Mouse (Mus musculus) erythroid progenitor cell, adult 5-6 weeks (primary cell): Measurements from ENCODE around the gene Gpr15. TPM values are rescaled to one million over a fixed set of nuclear protein-coding genes. Genes with fewer than 3 reads are reported as not detected.

Source experiments
- ATAC-seq: replicated peaks from 2 replicates; pipeline ENCODE4 v1.8.0; 2016; ENCODE audit warnings: moderate number of reproducible peaks, mild to moderate bottlenecking, moderate TSS enrichment, inconsistent platforms; ENCODE audit not compliant: poor library complexity, low FRiP score, severe bottlenecking
- total RNA-seq, 2 experiments: library from RNA; stranded (forward) in 1 of 2; stranded (reverse) in 1 of 2; fragments of 150-400 nt in 1 of 2; fragments of 186-747, 209-891 nt in 1 of 2; gene quantifications; 2 replicates each; pipeline versions ENCODE4 v1.2.3 to v1.2.4; 2015 to 2017; ENCODE audit warnings: low replicate concordance in 2 of 2

Gpr15 gene
- total RNA-seq, 2 experiments from 2014 or later, result not detected

DNA sequence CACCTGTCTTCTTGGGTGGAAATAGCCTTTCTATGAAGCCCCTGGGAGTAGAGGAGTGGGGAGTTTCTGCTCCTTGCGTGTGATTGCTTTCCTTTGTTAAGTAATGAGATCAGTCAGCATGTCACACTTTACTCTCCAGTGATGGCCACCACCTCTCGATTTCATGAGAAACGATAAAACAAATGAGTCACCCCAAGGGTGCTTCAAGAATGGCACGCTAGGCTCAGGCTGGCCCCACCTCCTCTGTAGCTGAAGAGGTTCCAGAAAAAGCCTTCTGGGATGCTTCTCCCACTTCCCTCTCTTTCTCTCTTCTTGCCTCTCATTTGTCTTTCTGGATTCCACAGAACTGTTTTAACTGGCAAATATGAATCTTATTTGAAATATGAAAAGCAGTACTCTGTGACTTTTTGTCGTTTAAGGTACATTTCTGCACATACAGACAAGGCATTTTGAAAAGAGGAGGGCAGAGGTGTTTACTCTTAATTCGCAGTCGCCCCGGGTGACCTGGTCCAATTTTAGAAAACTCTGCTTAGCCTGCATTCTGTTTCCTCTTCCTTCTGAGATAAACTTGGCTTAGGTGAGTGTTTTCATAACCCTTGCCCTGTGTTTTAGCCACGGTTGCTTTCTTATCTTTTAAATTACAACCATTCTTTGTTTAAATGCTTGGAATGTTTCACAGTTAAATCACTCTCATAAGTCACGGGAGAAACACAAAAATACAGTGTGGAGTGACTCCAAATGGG, 15.3 kb downstream of the Gpr15 start:
- ATAC-seq, result no peak

DNA sequence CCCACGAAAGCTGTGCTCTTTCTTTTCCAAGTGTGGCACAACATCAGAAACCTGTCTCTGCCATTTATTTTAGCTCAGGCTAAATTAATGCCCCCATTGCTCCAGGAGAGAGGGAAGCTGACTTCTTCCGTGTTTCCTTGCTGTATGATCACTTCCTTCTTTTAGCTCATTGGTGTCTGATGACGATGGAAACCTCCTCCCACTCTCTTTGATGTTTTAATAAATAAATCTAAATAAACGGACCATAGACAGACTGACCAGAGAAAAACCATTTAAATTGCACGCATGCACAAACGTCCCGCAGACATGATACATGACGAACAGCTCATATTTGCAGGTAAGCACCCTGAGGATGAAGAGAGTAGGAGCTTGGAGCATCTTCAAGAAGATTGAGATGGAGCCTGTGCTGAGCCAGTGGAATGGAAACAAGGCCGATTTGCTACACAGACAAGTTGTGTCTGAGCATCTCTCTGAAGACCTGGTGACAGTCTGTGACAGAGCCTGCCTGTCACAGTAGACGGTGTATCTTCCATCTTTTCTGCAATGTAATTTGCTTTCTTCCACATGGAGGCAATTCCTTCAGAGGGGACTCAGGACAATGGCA, 16.4 kb downstream of the Gpr15 start:
- ATAC-seq, result no peak

DNA sequence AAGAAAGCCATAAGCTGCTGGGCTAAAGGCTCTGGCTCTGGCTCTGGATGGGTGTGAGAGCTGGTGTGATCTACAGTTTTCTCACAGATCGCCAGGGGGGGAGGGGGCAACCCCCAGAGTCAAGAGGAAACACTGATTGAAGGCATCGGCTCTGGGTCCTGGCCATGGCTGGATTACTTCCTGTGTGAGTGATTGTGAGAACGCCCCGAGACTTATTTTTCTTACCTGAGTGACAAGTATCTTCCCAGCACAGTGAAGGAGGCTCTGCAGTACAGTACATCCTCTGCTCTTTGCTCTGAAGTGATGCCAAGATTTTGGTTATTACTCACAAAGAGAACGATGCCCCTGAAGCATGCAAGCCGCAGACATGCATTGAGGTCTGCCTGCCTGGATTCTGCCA, 17.1 kb downstream of the Gpr15 start:
- no peak for ATAC-seq

DNA sequence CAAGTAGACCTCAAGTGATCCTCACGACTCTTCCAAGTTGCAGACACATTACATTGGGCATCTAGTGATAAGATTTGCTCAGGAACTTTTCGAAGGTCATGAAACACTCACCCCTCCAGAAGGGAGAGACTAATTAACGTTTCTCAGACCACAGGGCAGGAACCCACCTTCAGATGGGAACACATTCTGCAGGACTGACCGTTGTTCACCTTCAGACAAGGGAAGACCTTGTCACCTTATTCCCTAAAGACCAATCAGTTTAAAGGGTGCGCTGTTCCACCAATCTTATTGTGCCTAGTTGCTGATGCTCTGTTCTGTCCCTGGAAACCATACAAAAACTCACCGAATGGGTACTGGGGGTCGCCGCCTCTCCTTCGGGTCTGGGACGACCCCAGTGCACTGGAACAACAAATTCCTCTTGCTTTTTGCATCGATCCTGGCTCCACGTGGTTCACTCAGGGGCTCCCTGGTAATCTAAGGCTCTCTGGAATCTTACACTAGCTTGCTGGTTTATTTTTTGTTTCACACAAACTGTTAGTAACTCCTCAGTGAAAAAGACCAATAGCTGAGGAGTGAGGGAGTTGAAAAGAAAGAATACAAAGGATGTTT, 17.9 kb downstream of the Gpr15 start:
- ATAC-seq, result no peak

DNA sequence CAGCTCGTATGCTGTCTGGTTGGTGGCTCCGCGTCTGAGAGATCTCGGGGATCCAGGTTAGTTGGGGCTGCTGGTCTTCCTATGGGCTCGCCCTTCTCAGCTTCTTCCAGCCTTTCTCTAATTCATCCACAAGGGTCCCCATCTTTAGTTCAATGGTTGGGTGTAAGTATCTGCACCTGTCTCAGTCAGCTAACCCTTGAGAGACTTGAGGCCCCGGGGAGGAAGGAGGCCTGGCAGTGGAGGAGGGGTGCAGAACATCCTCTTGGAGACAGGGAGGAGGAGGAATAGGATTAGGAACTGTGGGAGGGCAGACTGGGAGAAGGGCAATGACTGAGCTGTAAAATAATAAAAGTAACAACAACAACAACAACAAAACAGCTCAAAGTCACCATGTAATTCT, 18.7 kb downstream of the Gpr15 start:
- ATAC-seq, result no peak

DNA sequence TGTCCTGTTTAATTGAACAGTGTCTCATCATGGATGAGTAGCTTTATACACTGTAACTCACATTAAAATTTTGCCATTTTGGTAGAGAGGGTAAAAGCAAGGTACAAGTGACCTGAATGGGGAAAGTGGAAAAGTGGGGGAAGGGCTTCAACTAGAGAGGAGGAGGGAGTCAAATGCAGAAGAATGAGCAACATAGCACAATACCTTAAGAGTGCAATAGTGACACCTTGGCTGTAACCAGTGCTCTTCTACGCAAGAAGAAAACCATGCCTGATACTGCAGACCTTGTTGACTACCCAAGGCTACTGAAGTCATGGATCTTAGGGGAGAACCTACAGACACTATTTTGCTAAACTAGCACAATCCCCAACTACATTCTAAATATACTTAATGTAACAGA, 21.6 kb downstream of the Gpr15 start:
- ATAC-seq, result no peak

DNA sequence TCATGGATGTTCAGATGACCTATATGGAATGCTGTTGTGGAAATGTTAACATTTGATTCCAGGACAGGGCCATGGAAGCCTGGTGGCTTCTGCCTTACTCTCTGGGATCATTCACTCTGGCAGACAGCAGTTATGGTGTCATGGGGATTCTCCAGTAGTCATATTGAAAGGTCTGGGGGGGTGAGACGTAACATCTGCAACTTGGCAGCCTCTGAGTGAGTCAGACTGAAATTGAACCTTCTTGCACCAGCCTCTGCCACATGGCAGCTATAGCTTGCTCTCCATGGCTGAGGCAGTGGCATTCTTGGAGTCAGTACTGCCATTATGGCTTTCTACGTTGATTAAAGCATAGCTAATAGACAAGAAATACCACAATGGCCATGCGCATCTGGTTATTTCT, 22.1 kb downstream of the Gpr15 start:
- ATAC-seq, result no peak

DNA sequence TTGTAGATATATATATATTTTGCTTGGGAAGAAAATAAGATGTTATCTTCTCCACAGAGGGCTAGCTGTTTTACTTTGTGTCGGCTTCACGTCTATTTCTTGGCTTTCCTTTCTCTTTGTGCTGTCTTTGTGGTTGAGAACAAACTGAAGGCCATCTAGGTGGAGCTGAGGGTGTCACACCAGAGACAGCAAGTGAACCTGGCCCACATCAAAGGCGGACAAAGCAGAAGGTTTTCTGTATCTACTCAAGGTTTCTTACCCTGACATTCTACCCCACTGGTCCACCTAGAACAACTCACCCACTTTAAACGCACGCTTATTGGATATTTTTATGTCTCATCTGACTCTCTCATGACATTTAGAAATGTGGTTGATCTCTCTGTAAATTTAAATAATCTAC, 24.8 kb downstream of the Gpr15 start:
- ATAC-seq, result no peak

DNA sequence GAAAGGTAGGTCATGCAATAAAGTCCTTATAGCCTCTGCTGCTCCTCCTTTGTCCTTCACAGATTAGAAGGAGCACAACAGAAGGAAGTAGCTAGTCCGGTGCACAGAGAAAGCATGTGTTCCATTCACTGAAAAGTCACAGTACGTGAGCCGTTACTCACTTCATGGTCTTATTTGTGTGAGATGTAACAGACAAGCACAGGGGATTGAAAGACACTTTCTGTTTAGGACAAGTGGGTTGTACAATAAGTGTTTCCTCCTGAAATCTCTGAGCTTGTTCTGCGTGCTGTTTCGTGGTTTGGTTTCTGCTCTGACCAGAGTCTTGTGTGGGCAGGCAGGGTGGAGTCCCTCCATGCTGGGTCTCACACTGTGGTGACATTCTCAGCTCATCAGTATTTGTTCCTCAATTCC, 28.5 kb downstream of the Gpr15 start:
- no peak for ATAC-seq

DNA sequence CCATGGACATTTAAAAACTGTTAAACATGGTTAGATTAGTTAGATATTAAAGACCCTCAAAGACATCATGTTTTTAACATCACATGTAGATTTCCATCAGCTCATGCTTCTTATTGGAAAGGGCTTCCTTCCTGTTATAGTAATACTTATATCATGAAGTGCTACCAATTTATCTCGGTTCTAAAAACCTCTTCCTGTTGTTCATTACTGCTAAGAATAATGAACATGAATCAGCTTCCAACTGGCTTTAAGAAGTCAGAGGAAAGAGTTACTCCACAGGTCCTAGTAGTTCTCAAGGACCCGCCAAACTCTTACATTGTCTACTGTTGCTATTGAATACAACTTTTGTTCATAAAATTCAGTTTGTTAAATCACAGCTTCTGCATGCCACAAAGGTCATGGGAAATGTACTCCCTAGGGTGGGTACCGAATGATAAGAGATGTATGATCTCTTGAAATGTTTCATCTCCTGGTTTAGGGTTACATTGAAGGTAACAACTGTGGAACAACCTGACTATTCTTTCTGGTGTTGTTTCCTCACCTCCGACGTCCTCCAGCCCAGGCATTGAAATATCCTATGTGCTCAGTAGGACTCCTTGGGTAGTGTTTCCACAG, 29.2 kb downstream of the Gpr15 start:
- ATAC-seq, result no peak

DNA sequence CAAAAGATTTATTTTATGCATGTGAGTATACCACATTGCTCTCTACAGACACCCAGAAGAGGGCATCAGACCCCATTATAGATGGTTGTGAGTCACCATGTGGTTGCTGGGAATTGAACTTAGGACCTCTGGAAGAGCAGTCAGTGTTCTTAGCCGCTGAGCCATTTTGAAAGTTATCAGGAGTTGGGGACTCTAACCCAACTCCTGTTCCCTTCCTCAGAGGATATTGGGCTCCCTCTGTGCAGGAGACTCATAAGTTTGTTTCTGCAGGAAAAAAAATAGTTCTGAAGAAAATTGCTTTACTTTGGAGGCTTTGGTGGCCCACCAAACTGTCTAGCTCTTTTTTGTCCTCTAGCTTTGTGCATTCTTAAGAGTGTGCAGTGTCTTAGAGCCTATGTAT, 30.3 kb downstream of the Gpr15 start:
- no peak for ATAC-seq

DNA sequence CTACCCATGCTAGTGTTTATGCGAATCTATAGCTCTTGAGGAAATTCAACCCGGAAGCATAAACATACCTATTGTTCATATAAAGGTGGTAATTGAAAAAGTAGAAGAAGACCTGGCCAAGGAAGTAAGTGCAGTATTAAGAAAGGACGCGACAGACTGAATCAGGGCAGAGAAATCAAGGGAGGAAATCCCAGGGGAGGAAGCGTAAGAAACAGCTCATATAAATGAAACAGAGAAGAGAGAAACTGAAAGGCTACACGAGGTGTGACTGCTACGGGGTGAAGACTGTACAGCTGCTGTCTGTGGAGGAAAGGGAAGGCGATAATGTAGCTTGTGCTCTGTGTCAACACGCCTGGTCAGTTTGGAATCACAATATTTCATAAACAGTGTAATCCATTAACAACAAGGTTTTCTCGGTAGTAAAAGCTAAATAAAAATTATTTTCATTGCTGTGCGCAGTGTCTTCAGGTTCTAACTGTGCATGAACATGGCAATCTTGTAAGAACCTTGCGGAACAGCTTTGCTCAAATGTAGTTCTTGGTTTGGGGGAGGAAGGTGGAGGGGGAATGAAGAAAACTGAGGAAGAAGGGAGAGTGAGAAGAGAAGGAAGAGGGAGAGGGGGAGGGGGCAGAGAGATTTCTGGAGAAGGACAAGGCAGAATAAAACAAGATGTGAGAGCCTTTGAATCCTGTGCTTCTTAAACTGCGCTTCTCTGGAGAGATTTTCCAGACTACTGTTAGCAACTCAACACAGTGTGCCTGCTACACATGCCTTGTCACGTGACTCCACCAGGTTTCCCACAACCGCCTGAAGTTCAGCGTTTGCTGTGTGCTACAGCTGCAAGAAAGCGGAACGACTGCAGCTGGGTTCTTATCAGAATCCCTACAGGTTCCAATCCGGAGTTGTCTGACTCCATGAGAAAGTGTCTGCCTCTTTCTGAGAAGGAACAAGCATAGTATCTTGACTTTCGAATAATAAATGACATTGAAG, 33.0 kb downstream of the Gpr15 start:
- 0 out of 2 replicates have a peak, but pooled peaks have one; percentile 52 for ATAC-seq

DNA sequence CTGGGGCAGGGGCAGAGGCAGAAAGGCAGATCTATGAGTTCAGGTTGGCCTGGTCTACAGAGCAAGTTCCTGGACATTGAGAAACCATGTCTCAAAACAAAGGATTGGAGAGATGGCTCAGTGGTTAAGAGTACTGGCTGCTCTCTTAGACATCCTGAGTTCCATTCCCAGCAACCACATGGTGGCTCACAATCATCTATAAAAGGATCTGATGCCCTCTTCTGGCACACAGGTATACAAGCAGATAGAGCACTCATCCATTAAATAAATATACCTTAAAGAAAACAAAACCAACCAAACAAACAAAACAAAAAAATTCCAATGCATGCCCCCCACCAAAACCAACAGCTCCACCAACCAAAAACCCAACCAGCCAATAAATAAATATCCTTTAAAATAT, 34.3 kb downstream of the Gpr15 start:
- ATAC-seq, result no peak

DNA sequence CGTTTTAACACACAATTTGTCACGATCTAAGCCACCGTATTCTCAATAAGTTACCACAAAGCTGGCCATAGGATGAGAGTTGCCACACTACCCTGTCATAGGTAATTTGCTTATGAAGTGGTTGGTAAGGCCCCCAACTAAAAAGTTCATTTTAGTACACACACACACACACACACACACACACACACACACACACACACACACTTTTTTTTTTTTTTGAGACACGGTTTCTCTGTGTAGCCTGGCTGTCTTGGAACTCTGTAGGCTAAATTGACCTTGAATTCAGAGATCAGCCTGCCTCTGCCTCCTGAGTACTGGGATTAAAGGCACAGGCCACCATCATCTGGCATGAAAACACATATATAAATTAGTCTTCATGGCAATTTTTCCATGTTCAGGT, 35.0 kb downstream of the Gpr15 start:
- ATAC-seq, result no peak

DNA sequence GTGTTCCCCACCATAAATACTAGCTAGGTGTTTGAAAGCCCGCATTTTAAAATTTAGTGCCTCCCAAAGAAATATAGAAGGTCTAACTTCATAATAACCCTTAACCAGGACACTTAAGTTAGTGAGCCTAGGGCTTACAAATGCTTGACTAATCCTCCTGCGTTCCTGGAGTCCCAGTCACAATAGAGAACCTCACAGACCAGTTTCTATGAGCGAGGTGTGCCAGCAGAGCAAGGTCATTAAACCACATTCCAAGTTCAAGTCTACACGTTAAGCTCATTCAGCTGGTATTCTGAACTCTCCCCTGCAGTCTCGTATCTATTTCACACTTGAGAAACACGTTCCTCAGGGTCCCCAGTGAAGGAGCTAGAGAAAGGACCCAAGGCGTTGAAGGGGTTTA, 36.0 kb downstream of the Gpr15 start:
- no peak for ATAC-seq

DNA sequence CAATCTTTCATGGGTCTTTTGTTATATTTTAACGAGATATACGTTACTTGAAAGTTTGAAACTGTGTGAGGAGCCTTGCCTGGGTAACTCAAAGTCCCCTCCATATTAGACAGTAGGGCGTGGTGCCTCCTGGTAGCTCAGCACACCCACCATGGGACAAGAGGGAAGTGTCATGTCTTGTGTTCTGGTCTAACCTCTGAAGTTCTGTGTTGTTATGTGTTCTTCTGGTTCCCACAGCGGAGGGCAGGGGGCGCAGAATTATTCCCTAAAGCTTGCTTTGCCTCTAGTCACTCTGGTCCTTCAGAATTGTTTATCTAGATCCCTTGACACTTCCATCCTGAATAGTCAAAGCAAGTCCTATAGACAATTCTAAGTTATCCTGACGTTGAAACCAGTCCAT, 36.8 kb downstream of the Gpr15 start:
- ATAC-seq, result no peak

DNA sequence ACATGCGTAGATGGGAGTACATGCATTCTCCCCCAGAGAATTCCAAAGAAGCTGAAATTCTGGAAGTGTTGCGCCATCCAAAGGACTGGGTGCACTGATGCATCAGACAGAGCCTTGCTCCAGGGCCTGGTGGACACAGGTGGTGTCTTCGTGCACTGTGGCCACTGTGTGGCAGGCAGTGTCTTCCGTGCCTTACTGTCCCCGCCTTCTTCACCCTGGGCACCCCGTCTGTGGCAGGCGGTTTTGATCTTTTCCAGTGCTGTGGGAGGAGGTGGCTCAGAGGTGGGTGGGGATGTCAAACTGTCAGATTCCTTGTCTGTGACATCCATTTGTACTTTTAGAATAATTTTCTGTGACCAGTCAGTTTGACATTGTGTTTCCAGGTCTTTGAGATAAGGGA, 40.2 kb downstream of the Gpr15 start:
- peak; percentile 13; the same call in 1 of the 2 replicates for ATAC-seq

DNA sequence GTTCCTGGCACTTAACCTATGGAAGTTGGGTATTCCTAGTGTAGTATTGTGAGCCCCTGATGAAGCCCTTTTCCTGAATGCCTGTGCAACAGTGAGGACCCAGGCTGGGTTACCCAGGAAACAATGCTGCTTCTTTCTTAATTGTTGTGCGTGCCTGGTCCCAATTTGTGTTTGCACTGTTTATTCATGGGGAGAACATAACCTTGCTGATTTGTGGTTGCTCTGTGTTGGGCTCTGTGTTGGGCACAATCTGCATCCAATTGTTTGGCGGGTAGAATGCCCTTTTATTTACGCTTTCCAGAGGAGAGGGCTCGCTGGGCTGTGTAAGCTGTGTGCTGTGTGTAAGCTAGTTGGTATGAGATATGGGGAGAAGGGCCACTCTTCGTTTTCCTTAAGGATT, 41.4 kb downstream of the Gpr15 start:
- ATAC-seq, result no peak

DNA sequence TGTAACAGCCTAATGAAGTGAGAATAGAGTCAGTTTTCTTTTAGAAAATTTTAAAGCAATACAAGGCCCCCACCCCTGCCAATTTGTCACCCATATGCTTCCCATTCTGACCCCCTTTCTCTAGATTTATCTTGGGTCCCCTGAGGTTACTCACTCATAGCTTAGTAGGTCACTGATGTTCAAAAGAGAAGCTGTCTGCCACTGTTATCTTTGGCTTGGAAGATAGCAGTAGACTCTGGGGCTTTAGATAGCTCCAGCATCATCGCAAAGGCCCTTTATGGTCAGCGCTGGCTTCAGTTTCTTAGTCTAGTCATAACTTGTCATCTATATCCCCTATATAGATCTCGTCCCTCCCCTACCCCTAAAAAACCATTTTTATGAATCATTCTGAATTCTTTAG, 42.2 kb downstream of the Gpr15 start:
- 0 out of 2 replicates have a peak, but pooled peaks have one; percentile 21 for ATAC-seq

DNA sequence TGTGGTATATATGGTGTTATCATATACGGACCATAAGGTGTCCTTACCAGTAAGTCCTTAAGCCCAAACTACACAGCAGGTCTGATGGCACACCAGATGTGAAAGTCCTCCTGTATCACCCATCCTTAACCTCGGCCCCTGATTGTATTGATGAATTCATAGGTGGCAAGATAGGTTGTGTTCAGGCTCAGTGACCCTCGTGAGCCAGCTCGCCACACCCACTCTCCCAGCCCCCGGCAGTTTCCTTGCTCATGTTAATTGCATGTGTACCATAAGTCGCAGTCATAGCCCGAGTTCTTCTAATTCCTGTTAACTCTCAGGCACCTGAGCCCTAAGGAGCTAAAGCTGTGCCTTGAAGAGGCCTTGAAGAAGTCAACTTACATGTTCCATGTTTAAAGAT, 42.7 kb downstream of the Gpr15 start:
- no peak for ATAC-seq
